Mouse (Mus musculus): ENCODE measurements at regions not wholly inside any gene's neighbourhood (a gene's known extent, or its start where the extent isn't known, plus 50 kb on each side); places are given as distances from the start of the nearest gene placed in this dataset.

- in situ Hi-C loops (cut with MboI; ENCODE audit: low sequenced_read_pairs in 2 of 2, unreplicated experiment in 2 of 2) = no loop called here
- Histone ChIP-seq H3K36me3 (ENCODE audit: control insufficient read depth, insufficient read depth, low read length, poor library complexity, severe bottlenecking) (no peaks in the 10 kb centered on the region), H3K9ac (ENCODE audit: insufficient read depth, low read depth, low read length, poor library complexity, severe bottlenecking) (no peak overlapping the region), H3K27ac (ENCODE audit: insufficient read depth, low read depth, low read length, poor library complexity, severe bottlenecking) (no peak overlapping the region), H3K4me3 (ENCODE audit: insufficient read depth in 1 of 2, low read depth in 1 of 2, low read length in 2 of 2, poor library complexity in 1 of 2, severe bottlenecking in 1 of 2) (no peak overlapping the region), H3K4me1 (ENCODE audit: control insufficient read depth in 2 of 2, insufficient read depth in 2 of 2, low read length in 2 of 2, poor library complexity in 1 of 2) (no peaks in the 10 kb centered on the region), H3K9me3 (ENCODE audit: control insufficient read depth, insufficient read depth, low read depth, low read length) (no peaks in the 10 kb centered on the region)
- DNase-seq (ENCODE audit: low read depth, low spot score) = no peak
- TF ChIP-seq ZC3H11A (IDR thresholded peaks at IDR 0.05; ENCODE audit: borderline replicate concordance, low read depth, low read length) (no peak), CHD2 (IDR thresholded peaks at IDR 0.05; ENCODE audit: low read depth, low read length) (no peak), MAFK (IDR thresholded peaks at IDR 0.05; ENCODE audit: insufficient read depth, low read depth, low read length) (no peak), ZNF384 (IDR thresholded peaks at IDR 0.05; ENCODE audit: low read depth, low read length) (no peak), HCFC1 (IDR thresholded peaks at IDR 0.05; ENCODE audit: borderline replicate concordance, insufficient read depth, low read length) (no peak)
Observed at GRCm38 (mm10) chr6:112542692-112543091, 52.9 kb upstream of the Oxtr start.
